Mouse (Mus musculus) cerebellum, adult 2 months (tissue): Measurements from ENCODE around the gene Atp6v0d1. TPM values are rescaled to one million over a fixed set of nuclear protein-coding genes. Genes with fewer than 3 reads are reported as not detected.
A peak's percentile ranks its signal among the peaks of the same experiment; 100 is the strongest.

Experiments used
- DNase-seq, 2 experiments: peaks; one replicate each; pipeline ENCODE4 v3.0.0; 2021
- H3K27ac ChIP-seq: fragments of 200-500 bp; 2 replicates; pipeline ENCODE4 v1.5.1; 2012; ENCODE audit warnings: low read length, control low read depth, inconsistent platforms; ENCODE audit not compliant: insufficient read depth
- H3K27me3 ChIP-seq: fragments of 200-500 bp; 2 replicates; pipeline ENCODE4 v1.6.1; 2012; ENCODE audit warnings: inconsistent platforms, mild to moderate bottlenecking, low read length, moderate library complexity; ENCODE audit not compliant: control insufficient read depth, insufficient read depth
- H3K4me1 ChIP-seq: fragments of 200-500 bp; 2 replicates; pipeline ENCODE4 v1.6.1; 2011; ENCODE audit warnings: low read length; ENCODE audit not compliant: control insufficient read depth, insufficient read depth
- H3K4me3 ChIP-seq: fragments of 200-500 bp; replicated peaks from 2 replicates; pipeline ENCODE3; 2011; ENCODE audit warnings: mild to moderate bottlenecking, low read depth, low read length, control low read depth; ENCODE audit not compliant: insufficient read depth
- CTCF ChIP-seq: fragments of 200-500 bp; IDR thresholded peaks from 2 replicates; pipeline ENCODE4 v1.5.1; 2011; ENCODE audit warnings: low read depth, mild to moderate bottlenecking, control low read depth, low read length, moderate library complexity, borderline replicate concordance; ENCODE audit not compliant: insufficient read depth
- POLR2A ChIP-seq: fragments of 200-500 bp; IDR thresholded peaks from 2 replicates; pipeline ENCODE4 v1.6.1; 2011; ENCODE audit warnings: low read length, control low read depth, borderline replicate concordance; ENCODE audit not compliant: insufficient read depth
- WGBS: fragments of 180-500 bp; shearing (Covaris S2); methylation state at CpG from one replicate; pipeline ENCODE4 v1.1.7; 2018; 5-methylcytosine and 5-hydroxymethylcytosine counted together
- polyA plus RNA-seq: library from polyadenylated mRNA; depleted of rRNA; stranded (reverse); fragments of >200 nt; gene quantifications from 2 replicates; pipeline ENCODE4 v1.2.3, GENCODE M21; 2012

Atp6v0d1 gene
- polyA plus RNA-seq, 1 experiment = 336 TPM

DNA sequence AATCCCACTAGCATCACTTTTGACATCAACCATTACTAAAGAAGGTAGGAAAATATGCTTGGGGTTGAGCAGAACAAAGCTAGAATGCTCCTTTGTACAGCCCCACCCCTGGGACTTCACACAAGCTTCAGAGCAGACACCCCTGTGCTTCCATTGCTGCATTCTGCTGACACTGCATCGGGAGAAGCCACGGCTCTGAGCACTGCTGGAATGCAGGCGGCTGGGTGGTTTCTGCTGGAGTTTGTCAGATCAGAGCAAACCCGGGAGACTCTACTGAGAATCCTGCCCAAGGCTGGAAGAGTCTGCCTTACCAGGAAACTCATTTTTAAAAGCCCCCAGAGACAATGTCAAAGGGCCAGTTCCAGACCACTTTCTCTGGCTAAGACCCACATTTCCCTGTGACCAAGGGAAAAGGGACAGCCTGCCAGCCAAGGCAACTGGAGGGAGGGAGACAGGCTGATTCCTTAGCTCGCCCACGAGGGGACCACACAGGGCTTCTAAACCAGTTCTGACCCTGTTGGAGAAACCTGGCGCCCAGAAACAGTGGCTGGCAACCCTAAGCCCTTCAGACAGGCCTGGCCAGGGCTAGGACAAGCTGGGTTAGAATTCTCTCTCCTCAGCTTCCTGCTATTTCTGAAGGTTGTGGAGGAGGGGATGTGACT is 21.2 kb downstream of the Atp6v0d1 start:
- WGBS = 15% methylated on average over 7 of the region's 7 CpGs
- no peak for TF ChIP-seq CTCF
- TF ChIP-seq POLR2A = no peak
- Histone ChIP-seq H3K27me3 (no peaks in the 10 kb centered on the region), H3K4me1 (peaks cover 37% of the 10 kb centered on the region), H3K4me3 (no peak overlapping the region), H3K27ac (peak overlapping the region; percentile 6)
- DNase-seq = no peak

- no peak overlapping the region for H3K4me3 ChIP-seq
- no peak overlapping the region for H3K27ac ChIP-seq
- WGBS = 3% methylated on average over 1 of the region's 1 CpGs
- peaks cover 41% of the 10 kb centered on the region for H3K4me1 ChIP-seq
- DNase-seq = no peak
- no peaks in the 10 kb centered on the region for H3K27me3 ChIP-seq
- TF ChIP-seq POLR2A (no peak), CTCF (no peak)
These were observed 22.1 kb downstream of the Atp6v0d1 start for GRCm38 (mm10) chr8:105543703-105544102.

GRCm38 (mm10) chr8:105542808-105543207 is 23.0 kb downstream of the Atp6v0d1 start:
- 91% methylated on average over 2 of the region's 2 CpGs for WGBS
- peaks cover 46% of the 10 kb centered on the region for H3K4me1 ChIP-seq
- no peaks in the 10 kb centered on the region for H3K27me3 ChIP-seq
- TF ChIP-seq CTCF (no peak), POLR2A (no peak)
- no peak overlapping the region for H3K4me3 ChIP-seq
- DNase-seq = no peak
- H3K27ac ChIP-seq = no peak overlapping the region

GRCm38 (mm10) chr8:105542032-105542656 is 23.7 kb downstream of the Atp6v0d1 start:
- WGBS = 93% methylated on average over 3 of the region's 3 CpGs
- no peak overlapping the region for H3K27ac ChIP-seq
- DNase-seq = no peak
- H3K27me3 ChIP-seq = no peaks in the 10 kb centered on the region
- H3K4me3 ChIP-seq = no peak overlapping the region
- peaks cover 51% of the 10 kb centered on the region for H3K4me1 ChIP-seq
- TF ChIP-seq CTCF = no peak
- no peak for TF ChIP-seq POLR2A

GRCm38 (mm10) chr8:105538940-105539339 is 26.9 kb downstream of the Atp6v0d1 start:
- TF ChIP-seq POLR2A (no peak), CTCF (no peak)
- H3K4me3 ChIP-seq = no peak overlapping the region
- no peak for DNase-seq
- H3K4me1 ChIP-seq = peaks cover 33% of the 10 kb centered on the region
- 50% methylated on average over 4 of the region's 4 CpGs for WGBS
- no peaks in the 10 kb centered on the region for H3K27me3 ChIP-seq
- H3K27ac ChIP-seq = peak overlapping the region; percentile 10; the same call in 1 of the 2 replicates

- H3K4me1 ChIP-seq = peaks cover 37% of the 10 kb centered on the region
- TF ChIP-seq CTCF (no peak), POLR2A (no peak)
- peak; percentile 78 to 86 for DNase-seq
- WGBS = 7% methylated on average over 6 of the region's 6 CpGs
- no peak overlapping the region for H3K4me3 ChIP-seq
- H3K27me3 ChIP-seq = no peaks in the 10 kb centered on the region
- H3K27ac ChIP-seq = peak overlapping the region; percentile 44
These were observed 28.7 kb downstream of the Atp6v0d1 start for GRCm38 (mm10) chr8:105537011-105537677.

- TF ChIP-seq POLR2A (no peak), CTCF (no peak)
- 51% methylated on average over 3 of the region's 3 CpGs for WGBS
- no peak for DNase-seq
- no peaks in the 10 kb centered on the region for H3K27me3 ChIP-seq
- no peak overlapping the region for H3K4me3 ChIP-seq
- H3K27ac ChIP-seq = peak overlapping the region; percentile 44
- H3K4me1 ChIP-seq = peaks cover 39% of the 10 kb centered on the region
These were observed 29.3 kb downstream of the Atp6v0d1 start for GRCm38 (mm10) chr8:105536546-105536945.

DNA sequence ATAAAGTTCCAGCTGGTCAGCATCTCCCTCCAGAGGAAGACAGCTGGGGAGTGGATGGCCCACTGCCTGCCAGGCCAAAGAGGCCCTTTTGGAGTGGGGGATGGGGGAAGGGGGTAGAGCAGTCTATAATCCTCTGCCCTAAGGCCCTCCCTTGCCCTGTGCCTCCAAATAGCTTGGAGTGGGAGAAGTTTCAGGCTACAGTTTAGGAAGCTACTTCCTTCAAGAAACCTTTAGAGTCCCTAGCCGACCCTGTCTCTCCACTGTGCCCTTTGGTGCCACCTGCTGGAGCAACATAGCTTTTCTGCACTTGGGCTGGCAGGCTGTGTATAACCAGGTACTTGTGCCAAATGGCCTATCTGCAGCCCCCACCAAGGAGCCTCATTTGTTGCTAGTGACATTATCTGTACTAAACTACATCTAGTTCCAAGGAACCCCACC is 31.9 kb downstream of the Atp6v0d1 start:
- 0% methylated on average over 1 of the region's 1 CpGs for WGBS
- peak; percentile 67 to 74 for DNase-seq
- Histone ChIP-seq H3K4me1 (peaks cover 43% of the 10 kb centered on the region), H3K4me3 (no peak overlapping the region), H3K27me3 (no peaks in the 10 kb centered on the region), H3K27ac (no peak overlapping the region; the same call in 1 of the 2 replicates)
- TF ChIP-seq CTCF (peak; percentile 81), POLR2A (no peak)
